Mouse (Mus musculus) embryonic fibroblast, embryonic 13.5 days (primary cell): ENCODE results near the gene Bcl7c.

Experiments used
- CTCF ChIP-seq: IDR thresholded peaks from 2 replicates; pipeline ENCODE4 v1.5.1; 2011; ENCODE audit warnings: mild to moderate bottlenecking, control low read depth, low read length, moderate library complexity, borderline replicate concordance; ENCODE audit not compliant: insufficient read depth
- POLR2A ChIP-seq: IDR thresholded peaks from 2 replicates; pipeline ENCODE4 v1.6.1; 2011; ENCODE audit warnings: low read depth, mild to moderate bottlenecking, control low read depth, low read length, moderate library complexity

GRCm38 (mm10) chr7:127628646-127629045 is 80.1 kb downstream of the Bcl7c start:
- no peak for TF ChIP-seq CTCF
- TF ChIP-seq POLR2A, result no peak
